Mouse (Mus musculus): ENCODE data around the gene Gm13119. TPM values are rescaled to one million over a fixed set of nuclear protein-coding genes. Genes with fewer than 3 reads are reported as not detected.

Gene Gm13119
- polyA plus RNA-seq, 1 experiment from 2014 or later, result not detected

Other genes with a start within 250 kb of the Gm13119 start
- not detected in 2 replicates for gene Oog3, start 195.3 kb upstream of the Gm13119 start, polyA plus RNA-seq (2015; fragmentation: Nextera tagmentation; extraction: Ambion mirVana)
- gene Oog2, start 167.2 kb upstream of the Gm13119 start, polyA plus RNA-seq (2015; fragmentation: Nextera tagmentation; extraction: Ambion mirVana), result not detected in 2 replicates
- not detected in 2 replicates for gene C87977, start 144.6 kb upstream of the Gm13119 start, polyA plus RNA-seq (2015; fragmentation: Nextera tagmentation; extraction: Ambion mirVana)
- not detected in 2 replicates for gene Pramel5, start 77.5 kb upstream of the Gm13119 start, polyA plus RNA-seq (2015; fragmentation: Nextera tagmentation; extraction: Ambion mirVana)
- not detected in 2 replicates for gene Gm13128, start 27.7 kb upstream of the Gm13119 start, polyA plus RNA-seq (2015; fragmentation: Nextera tagmentation; extraction: Ambion mirVana)
- gene Pramef20, start 20.0 kb downstream of the Gm13119 start, polyA plus RNA-seq (2015; fragmentation: Nextera tagmentation; extraction: Ambion mirVana), result not detected in 2 replicates
- gene Pramef12, start 50.5 kb downstream of the Gm13119 start, polyA plus RNA-seq (2015; fragmentation: Nextera tagmentation; extraction: Ambion mirVana), result 0.41 and 0.76 TPM in 2 replicates
- gene 1700012P22Rik, start 80.8 kb downstream of the Gm13119 start, polyA plus RNA-seq (2015; fragmentation: Nextera tagmentation; extraction: Ambion mirVana), result not detected in 2 replicates
- not detected in 2 replicates for gene Gm9944, start 95.4 kb downstream of the Gm13119 start, polyA plus RNA-seq (2015; fragmentation: Nextera tagmentation; extraction: Ambion mirVana)
- gene Aadacl3, start 105.8 kb downstream of the Gm13119 start, polyA plus RNA-seq (2015; fragmentation: Nextera tagmentation; extraction: Ambion mirVana), result not detected in 2 replicates
- gene 9430007A20Rik, start 161.9 kb downstream of the Gm13119 start, polyA plus RNA-seq (2015; fragmentation: Nextera tagmentation; extraction: Ambion mirVana), result not detected in 2 replicates
- not detected in 2 replicates for gene Gm13124, start 207.2 kb downstream of the Gm13119 start, polyA plus RNA-seq (2015; fragmentation: Nextera tagmentation; extraction: Ambion mirVana)